14 mouse cellular contexts compared by ENCODE assay signal in genomic region chr17:31265171-31265572, GRCm38 (mm10). TPM values are rescaled to one million over a fixed set of nuclear protein-coding genes. Genes with fewer than 3 reads are reported as not detected.
A peak's percentile ranks its signal among the peaks of the same experiment; 100 is the strongest.
DNase-seq lines count a peak whose midpoint lies in the region; ATAC-seq and TF ChIP-seq lines count a peak whose summit lies in the region.
"Had no signal": no experiment of that assay in that cellular context is flagged by ENCODE, and none has a peak within 500 bp of the region (broad histone marks: within the 10 kb centered on the region; RNA-seq: fewer than 3 reads in every experiment).

No protein-coding gene starts in this region.

- no peak for ATAC-seq in liver, postnatal 0 days
- peak; percentile 79; the same call in 1 of the 2 replicates for ATAC-seq in monocyte, adult 5-6 weeks (replicated peaks; ENCODE audit: insufficient number of reproducible peaks, low FRiP score, low TSS enrichment, poor library complexity, severe bottlenecking)
- ATAC-seq: Patski had no signal

- peak; percentile 26 for TF ChIP-seq CTCF in liver, postnatal 0 days (IDR thresholded peaks at IDR 0.05; ENCODE audit: low read depth)
- TF ChIP-seq CTCF in E14TG2a.4 (conservative IDR thresholded peaks at IDR 0.05; ENCODE audit: low read length) = no peak
- TF ChIP-seq CTCF in bone marrow, adult 2 months (IDR thresholded peaks at IDR 0.05; ENCODE audit: control insufficient read depth, insufficient read depth, low read length) = no peak

- H3K9me3 ChIP-seq in liver, postnatal 0 days (ENCODE audit: low read length) = no peaks in the 10 kb centered on the region
- H3K9me3 ChIP-seq in E14TG2a.4 (ENCODE audit: low read length) = no peaks in the 10 kb centered on the region

- TF ChIP-seq POLR2A in bone marrow, adult 2 months (IDR thresholded peaks at IDR 0.05; ENCODE audit: borderline replicate concordance, control insufficient read depth, low read depth, low read length) = no peak

- H3K27ac ChIP-seq in liver, postnatal 0 days (ENCODE audit: low read depth) = peak overlapping the region; percentile 75; the same call in 1 of the 2 replicates
- peak overlapping the region; percentile 20 for H3K27ac ChIP-seq in bone marrow, adult 2 months (ENCODE audit: control insufficient read depth, insufficient read depth, low read depth, low read length, poor library complexity)
- H3K27ac ChIP-seq: liver, embryonic 14.5 days had no signal

- WGBS in liver, postnatal 0 days (ENCODE audit: insufficient replicate concordance) = 18% methylated on average over 3 of the region's 3 CpGs
- WGBS in bone marrow, adult 2 months = 3% methylated on average over 3 of the region's 3 CpGs

- H3K4me3 ChIP-seq in liver, postnatal 0 days (ENCODE audit: low read depth, low read length) = no peak overlapping the region
- H3K4me3 ChIP-seq in E14TG2a.4 (replicated peaks; ENCODE audit: low read length) = peak overlapping the region; percentile 50
- no peak overlapping the region for H3K4me3 ChIP-seq in bone marrow, adult 2 months (replicated peaks; ENCODE audit: control insufficient read depth, low read depth, low read length)

- no peak for TF ChIP-seq EP300 in liver, postnatal 0 days (IDR thresholded peaks at IDR 0.05; ENCODE audit: low read depth)

- H3K4me2 ChIP-seq in liver, postnatal 0 days (ENCODE audit: low read depth, low read length) = 0 out of 2 replicates have a peak overlapping the region, but pooled peaks have one; percentile 13

- H3K9ac ChIP-seq in liver, postnatal 0 days (replicated peaks) = no peak overlapping the region
- H3K9ac ChIP-seq: liver, embryonic 14.5 days had no signal

- no peaks in the 10 kb centered on the region for H3K27me3 ChIP-seq in liver, postnatal 0 days (ENCODE audit: insufficient read depth, low read length)
- H3K27me3 ChIP-seq in E14TG2a.4 (ENCODE audit: insufficient read depth, low read length) = no peaks in the 10 kb centered on the region
- H3K27me3 ChIP-seq: Patski had no signal

- peaks cover 20% of the 10 kb centered on the region for H3K4me1 ChIP-seq in liver, postnatal 0 days (ENCODE audit: insufficient read depth)
- H3K4me1 ChIP-seq in E14TG2a.4 (replicated peaks; ENCODE audit: low read depth, low read length) = peaks cover 92% of the 10 kb centered on the region
- peaks cover 17% of the 10 kb centered on the region for H3K4me1 ChIP-seq in bone marrow, adult 2 months (ENCODE audit: control insufficient read depth, insufficient read depth, low read length)

- DNase-seq in liver, postnatal 0 days = no peak
- no peak for DNase-seq in liver
- no peak for DNase-seq in ovary, postnatal 36 days (ENCODE audit: low spot score)
- no peak for DNase-seq in cerebellum, postnatal 36 days
- no peak for DNase-seq in neural tube, embryonic 10.5 days (ENCODE audit: extremely low spot score, low spot score)
- DNase-seq: kidney, adult 8-10 months; layer of hippocampus, postnatal 36 days had no signal

- H3K36me3 ChIP-seq in liver, postnatal 0 days (replicated peaks; ENCODE audit: insufficient read depth, low read length) = no peaks in the 10 kb centered on the region
- no peaks in the 10 kb centered on the region for H3K36me3 ChIP-seq in E14TG2a.4 (ENCODE audit: insufficient read depth, low read length)

RNA-seq across cellular contexts. Expression of gene Rsph1, which starts 12.0 kb away (rescaled TPM):
- polyA plus RNA-seq in liver, postnatal 0 days (2015; fragmentation: Nextera tagmentation; extraction: Ambion mirVana) = 0.90 and 1.0 TPM in 2 replicates
- 5.8 and 10.4 TPM in 2 replicates for polyA plus RNA-seq in bone marrow, adult 2 months (2011; ENCODE audit: insufficient read depth, insufficient read length, low replicate concordance, missing spikeins)
- 1.2 TPM in 1 of 3 replicates, not detected in the others for total RNA-seq in monocyte, adult 5-6 weeks (2017)

RNA-seq across cellular contexts. Expression of gene Slc37a1, which starts 21.4 kb away (rescaled TPM):
- 4.3 and 4.5 TPM in 2 replicates for polyA plus RNA-seq in liver, postnatal 0 days (2015; fragmentation: Nextera tagmentation; extraction: Ambion mirVana)
- polyA plus RNA-seq in bone marrow, adult 2 months (2011; ENCODE audit: insufficient read depth, insufficient read length, low replicate concordance, missing spikeins) = 5.5 and 21.9 TPM in 2 replicates
- total RNA-seq in monocyte, adult 5-6 weeks (2017) = 7.3 to 22.9 TPM (median 9.3 TPM) in 3 replicates

RNA-seq across cellular contexts. Expression of gene Ubash3a, which starts 57.5 kb away (rescaled TPM):
- 4.2 and 4.6 TPM in 2 replicates for polyA plus RNA-seq in liver, postnatal 0 days (2015; fragmentation: Nextera tagmentation; extraction: Ambion mirVana)
- polyA plus RNA-seq in bone marrow, adult 2 months (2011; ENCODE audit: insufficient read depth, insufficient read length, low replicate concordance, missing spikeins) = 7.3 and 13.0 TPM in 2 replicates
- total RNA-seq in monocyte, adult 5-6 weeks (2017) = 6.3 to 14.3 TPM (median 9.2 TPM) in 3 replicates
- total RNA-seq: heart, postnatal 25 days; midbrain, postnatal 0 days had no signal
- polyA plus RNA-seq: midbrain, postnatal 0 days had no signal
